Mouse (Mus musculus): ENCODE results near the gene Cfd.

Gene Cfd

DNA sequence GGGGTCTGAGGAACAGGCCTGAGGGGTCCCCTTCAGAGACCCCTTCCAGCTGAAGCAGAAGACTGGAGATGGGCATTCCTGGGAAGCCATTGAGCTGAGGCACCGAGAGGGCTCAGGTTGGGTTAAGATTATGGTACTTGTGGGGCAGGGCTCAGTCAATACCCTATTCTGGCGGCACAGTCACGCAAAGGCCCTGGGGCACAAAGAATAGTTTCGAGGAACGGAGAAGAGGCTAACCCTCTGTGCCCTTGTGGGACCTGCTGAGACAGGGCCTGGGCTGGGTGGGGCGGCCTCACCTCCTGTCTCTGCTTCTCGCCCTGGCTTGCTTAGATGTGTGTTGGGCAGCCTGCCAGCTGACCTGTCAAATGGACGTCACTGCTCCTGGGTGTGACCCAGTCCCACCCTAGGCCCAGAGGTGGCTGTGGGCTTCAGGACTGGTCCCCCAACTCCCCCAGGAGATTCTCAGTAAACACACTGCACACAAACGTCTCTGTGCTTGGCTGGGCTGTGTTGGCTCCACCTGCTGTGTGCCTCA is 42.6 kb downstream of the Cfd start:
- no peak for DNase-seq (ENCODE audit: low spot score)

DNA sequence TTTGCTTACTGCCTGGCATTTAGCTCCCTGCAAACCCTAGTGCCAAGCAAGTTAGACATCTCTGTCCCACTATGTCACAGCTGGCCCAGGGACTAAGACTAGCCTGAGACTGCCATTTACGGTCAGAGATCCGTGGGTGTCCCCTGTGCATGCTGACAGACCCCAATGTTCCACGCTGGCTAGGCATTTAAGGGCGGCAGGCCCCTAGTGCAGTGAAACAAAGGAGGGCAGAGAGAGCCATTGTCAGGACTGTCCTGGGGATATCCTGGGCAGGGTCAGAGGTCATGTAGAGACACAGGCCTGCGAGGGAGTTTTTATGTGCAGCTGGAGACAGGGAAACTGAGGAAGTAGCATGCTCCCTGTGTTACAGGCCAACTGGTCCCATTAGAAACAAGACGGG is 43.2 kb downstream of the Cfd start:
- no peak for DNase-seq (ENCODE audit: low spot score)

DNA sequence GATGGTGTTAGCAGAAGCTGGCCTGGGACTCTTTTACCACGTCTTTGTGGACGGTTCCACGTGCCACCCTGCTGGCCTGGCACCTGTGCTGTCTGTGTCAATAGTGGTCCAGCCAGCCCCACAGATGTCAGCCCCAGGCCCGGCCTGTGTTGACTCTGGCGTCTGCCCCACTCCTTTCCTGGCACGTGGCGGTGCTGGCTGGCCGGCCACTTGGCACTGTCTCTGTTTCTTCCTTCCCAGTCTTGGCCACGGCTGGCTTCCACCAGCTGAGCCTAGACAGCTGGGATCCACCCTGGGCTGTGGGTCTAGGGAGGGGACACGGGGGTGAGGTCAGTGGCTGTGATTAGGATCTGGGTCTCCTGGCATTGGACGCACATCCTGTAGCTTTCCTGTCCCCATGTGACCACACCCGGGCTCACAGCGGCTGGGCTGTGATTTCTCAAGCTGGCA is 43.6 kb downstream of the Cfd start:
- peak; percentile 97 for DNase-seq (ENCODE audit: low spot score)

DNA sequence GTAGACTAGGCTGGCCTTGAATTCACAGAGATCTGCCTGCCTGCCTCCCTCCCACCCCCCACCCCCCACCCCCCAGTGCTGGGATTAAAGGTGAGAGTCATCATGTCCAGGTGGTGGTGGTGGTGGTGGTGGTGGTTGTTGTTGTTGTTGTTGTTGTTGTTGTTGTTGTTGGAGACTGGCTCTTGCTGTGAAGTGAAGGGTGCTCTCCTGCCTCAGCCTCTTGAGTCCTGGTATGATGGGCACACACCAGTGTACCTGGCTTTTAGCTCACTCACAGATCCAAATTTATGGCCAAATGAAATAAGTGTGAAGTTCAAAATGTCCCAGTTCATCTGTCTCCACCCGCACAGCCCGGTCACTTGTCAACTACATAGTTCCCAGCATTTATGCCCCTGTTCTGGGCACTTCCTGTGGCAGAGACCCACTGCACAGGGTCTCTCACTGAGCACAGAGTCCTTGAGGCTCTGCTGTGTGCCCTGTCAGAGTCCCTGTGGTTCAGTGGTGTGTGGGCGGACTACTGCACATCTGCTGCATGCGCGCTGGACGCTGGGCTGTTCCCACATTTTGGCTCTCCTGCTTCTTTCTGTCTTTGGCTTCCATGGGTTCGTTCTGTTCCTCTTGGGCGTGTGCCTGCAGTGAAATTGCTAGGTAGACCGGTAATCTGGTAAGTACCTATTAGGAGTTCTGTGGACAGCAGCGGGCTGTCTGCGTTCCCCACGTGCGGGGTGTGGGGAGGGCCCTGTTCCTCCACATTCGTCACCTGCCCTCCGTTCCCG is 44.3 kb downstream of the Cfd start:
- DNase-seq (ENCODE audit: low spot score) = no peak

GRCm38 (mm10) chr10:79936284-79936910 is 45.7 kb downstream of the Cfd start:
- DNase-seq (ENCODE audit: low spot score) = peak; percentile 62

DNA sequence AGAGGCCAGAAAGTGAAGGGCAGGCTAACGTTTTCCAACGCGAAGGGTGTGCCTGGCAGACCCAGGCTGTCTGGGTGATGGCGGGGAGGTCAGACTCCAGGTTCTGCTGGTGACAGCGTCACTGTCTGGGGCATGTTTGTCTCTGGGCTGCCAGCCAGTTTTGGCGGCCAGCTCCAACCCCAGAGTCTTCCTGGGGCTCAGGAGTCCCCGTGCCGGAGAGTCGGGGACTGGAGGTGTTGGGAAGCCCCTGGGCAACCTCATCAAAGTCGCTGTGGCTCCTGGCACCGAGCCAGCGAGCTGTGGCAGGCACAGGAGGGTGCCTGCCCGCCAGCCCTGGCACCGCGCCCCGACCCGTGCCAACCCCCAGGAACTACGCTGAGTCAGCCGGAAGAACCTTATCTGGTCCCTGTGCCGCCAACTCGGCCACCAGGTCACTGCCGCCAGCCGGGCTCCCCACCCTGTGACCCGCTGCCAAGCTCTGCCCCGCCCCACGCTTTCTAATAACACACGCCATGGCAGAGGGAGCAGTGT is 46.3 kb downstream of the Cfd start:
- peak; percentile 87 for DNase-seq (ENCODE audit: low spot score)

DNA sequence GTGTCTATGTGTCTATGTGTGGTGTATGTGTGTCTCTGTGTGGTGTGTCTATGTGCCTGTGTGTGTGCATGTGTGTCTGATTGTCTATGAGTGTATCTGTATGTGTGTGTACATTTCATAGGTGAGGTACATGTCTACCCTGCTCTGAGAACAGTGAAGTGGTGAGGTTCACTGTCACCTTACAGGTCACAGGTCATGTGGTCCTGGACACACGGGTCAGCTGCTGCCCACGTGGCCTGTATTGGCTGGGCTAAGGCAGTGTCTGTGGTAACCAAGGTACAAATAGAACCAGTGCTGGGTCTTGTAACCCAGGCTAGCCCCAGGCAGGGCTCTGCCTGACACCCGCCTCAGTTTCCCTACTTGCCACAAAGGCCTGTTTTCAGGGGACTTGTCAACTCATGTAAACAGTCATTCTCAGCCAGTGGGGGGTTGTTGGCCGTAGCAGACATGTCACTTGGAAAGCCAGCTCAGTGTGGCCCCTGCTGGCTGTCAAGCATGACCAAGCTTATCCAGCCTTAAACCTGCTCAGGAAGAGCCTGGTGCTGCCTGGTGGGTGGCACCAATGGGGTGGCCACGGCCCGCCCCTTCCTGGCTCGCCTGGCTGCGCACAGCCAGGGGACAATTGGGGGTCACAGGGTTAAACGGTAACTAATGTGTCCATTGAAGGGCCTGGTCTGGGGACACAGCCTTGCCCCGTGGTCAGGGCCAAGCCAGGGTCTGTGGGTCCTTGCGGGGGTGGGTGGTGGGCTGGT is 47.3 kb downstream of the Cfd start:
- DNase-seq (ENCODE audit: low spot score) = no peak

- DNase-seq (ENCODE audit: low spot score) = no peak
Observed at GRCm38 (mm10) chr10:79940749-79941148, 50.1 kb downstream of the Cfd start.

All from MN1 (cell line).